Mouse (Mus musculus) right cerebral cortex, postnatal 14 days (tissue): ENCODE measurements around the gene Mtmr4.
A peak's percentile ranks its signal among the peaks of the same experiment; 100 is the strongest.

ENCODE experiments used
- DNase-seq: peaks from one replicate; pipeline ENCODE4 v3.0.0; 2022

The Mtmr4 gene

DNA sequence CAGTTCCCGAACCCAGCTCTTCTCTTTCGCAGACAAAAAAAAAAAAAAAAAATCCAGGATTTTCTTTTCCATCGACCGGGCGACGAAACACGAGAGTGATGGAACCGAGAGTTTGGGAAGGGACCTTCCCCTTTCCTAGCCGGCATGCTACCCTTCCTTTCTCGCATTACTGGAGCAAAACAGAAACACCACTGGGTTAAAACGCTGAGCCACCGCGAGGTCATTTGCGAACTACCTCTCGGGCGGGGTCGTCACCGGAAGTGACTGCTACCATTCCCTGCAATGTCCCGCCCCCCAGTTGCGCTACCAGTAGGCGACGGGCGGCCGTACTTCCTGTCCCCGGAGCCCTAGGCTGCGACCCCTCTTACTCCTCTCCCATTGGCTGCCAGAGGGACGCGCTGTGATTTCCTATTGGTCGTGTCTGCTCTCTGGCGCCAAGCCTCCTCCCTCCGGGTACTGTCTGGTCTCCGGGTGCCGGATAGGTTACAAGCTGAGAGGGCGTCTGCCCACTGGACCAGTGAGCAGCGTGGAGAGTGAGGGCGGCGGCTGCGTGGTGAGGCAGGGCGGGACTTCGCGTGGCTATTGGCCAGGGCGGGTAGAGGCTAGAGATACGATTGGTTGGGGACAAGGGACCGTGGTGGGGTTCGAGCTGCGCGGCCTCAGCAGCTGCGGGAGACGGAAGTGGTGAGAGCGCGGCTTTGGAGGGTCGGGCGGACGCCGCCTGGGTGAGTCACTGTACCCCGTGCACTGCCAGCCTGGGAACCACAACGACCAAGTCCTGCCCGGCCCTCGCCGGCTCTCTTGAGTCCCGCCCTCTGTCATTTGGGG is at the start of gene Mtmr4:
TSS of gene Mtmr4 (plus strand) at position 637 of the 828 bp plus-strand sequence.
- peak; percentile 98 for DNase-seq

DNA sequence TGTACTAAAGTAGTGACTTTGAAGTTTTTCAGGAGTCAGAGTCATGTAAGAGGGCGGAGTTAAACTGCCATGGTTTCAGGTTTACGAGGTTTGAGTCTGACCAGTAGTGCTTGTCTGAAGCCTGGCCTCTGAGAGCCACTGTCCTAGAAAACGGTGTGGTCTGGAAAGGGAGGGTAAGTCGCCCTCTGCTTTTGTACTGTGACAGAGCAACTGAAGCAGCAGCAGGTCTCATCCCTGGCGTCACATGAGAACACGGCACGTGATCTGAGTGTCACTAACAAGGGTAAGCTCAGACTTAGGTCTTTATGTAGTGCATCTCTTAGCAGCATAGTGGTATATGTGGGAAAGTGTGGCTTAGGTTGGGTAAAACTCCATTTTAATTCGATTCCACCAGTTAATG is 49.7 kb upstream of the Mtmr4 start:
- DNase-seq = no peak

DNA sequence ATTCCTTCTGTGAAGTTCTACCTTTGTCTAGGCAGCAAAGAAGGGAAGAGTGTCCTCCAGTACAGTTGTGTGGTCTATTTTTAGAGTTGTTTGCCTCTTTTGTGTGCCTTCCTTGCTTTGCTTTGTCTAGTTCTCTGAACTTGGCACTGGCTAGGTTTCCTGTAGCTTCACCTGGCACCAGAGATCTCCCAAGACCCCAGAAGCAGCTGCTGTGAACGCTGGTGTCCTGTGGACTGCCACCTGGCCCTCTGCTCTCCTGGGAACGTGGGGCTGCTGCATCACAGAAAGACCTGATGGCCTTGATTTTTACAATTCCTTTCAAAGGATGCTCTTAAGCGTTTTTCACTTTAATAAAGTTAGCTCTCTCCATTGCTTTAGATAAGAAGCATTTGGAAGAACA is 49.1 kb upstream of the Mtmr4 start:
- no peak for DNase-seq

DNA sequence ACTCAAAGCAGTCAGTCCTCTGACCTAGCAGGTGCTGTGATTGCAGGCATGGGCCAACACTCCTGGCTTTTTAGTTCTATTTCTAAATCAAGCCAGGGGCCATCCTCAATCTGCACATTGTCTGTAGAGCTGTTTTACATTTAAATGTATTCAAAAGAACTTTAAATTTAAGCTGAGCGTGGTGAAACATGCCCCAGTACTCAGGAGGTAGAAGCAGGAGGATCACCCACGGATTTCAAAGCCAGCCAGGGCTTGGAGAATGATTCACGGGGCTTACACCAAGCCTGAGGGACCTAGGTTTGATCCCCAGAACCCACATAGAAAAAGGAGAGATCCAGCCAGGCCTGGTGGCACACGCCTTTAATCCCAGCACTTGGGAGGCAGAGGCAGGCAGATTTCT is 38.6 kb upstream of the Mtmr4 start:
- no peak for DNase-seq

DNA sequence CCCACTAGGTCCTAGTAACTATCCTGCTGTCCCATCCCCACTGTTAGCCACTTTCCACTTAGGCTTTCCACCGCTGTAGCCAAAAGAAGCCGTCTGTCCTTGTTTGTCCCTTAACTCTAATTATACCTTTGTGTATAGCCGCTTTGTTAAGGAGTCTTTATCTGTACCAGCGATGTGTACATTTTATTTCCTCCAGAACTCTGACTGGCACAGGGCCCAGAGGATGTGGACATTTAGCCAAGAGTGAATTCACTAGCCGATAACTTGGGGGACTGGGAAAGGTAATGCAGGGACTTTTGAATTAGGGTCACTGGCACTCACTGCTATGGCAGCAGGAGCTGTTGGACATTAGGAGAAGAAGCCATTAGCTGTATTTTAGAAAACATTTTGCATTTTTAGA is 37.6 kb upstream of the Mtmr4 start:
- DNase-seq = no peak

DNA sequence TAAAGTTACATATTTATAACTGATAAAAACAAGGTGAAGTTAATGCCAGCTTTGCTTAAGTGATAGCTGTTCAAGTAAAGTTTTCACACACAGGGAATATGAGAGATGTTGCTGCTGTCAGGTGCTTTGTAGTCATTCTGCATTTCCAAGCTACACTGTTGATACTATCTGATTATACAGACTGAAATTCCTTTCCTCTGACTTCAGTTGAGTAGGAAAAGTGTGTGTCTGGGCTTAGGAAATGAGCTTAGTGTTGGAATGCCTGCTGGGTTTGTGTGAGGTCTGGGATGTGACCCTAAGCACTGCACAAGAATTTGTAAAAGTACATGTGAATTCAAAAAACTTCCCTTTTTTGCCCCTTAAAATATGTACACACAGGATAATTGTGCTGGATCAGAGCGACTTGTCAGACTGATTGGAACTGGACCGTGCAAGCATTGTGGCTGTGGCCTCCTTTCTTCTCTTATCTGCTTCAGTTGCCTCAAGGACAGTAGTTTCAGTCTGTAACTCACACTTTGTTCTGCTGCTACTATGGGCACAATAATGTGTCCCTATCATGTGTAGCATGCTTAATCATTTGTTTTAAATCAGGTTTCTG is 36.8 kb upstream of the Mtmr4 start:
- DNase-seq = no peak

- DNase-seq = no peak
Measured at GRCm38 (mm10) chr11:87561208-87561607, 30.8 kb upstream of the Mtmr4 start.

GRCm38 (mm10) chr11:87566501-87566900 is 25.5 kb upstream of the Mtmr4 start, which contains the start of gene Gm11492:
TSS of gene Gm11492 (plus strand) at chr11:87566653.
- DNase-seq = no peak

- DNase-seq = no peak
Measured at GRCm38 (mm10) chr11:87568255-87568953, 23.6 kb upstream of the Mtmr4 start, which contains the start of gene Sept4. TSS of gene Sept4 (plus strand) at chr11:87568903.

GRCm38 (mm10) chr11:87570743-87571142 is 21.2 kb upstream of the Mtmr4 start:
- no peak for DNase-seq

DNA sequence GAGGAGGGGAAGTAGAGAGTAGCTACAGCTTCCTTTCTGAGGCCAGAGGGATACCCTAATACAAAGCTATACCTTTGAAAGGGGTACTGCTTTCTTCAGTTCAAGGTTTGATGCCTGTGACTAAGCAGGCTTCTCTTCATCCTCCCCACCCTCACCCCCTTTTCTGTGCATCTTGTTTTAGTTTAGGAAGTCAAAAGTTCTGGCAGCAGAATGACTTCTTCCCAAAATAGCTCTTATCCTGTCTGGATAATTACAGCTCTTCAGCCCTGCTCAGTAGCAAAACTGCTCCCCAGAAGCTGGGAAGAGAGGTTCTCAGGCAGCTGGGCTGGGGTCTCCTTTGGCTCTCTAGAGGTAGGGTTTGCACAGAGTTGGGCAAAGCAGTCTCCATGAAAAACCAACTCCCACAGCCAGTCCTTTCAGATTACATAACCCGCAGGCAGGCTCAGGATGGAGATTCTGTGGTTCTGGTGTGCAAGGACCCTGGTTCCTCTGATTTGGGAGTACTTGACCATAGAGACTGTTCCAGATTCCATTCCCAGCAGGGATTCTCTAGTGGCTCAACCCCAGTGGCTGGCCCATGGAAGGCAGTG is 20.5 kb upstream of the Mtmr4 start:
- DNase-seq = no peak

- no peak for DNase-seq
Measured at GRCm38 (mm10) chr11:87573751-87574150, 18.2 kb upstream of the Mtmr4 start.

DNA sequence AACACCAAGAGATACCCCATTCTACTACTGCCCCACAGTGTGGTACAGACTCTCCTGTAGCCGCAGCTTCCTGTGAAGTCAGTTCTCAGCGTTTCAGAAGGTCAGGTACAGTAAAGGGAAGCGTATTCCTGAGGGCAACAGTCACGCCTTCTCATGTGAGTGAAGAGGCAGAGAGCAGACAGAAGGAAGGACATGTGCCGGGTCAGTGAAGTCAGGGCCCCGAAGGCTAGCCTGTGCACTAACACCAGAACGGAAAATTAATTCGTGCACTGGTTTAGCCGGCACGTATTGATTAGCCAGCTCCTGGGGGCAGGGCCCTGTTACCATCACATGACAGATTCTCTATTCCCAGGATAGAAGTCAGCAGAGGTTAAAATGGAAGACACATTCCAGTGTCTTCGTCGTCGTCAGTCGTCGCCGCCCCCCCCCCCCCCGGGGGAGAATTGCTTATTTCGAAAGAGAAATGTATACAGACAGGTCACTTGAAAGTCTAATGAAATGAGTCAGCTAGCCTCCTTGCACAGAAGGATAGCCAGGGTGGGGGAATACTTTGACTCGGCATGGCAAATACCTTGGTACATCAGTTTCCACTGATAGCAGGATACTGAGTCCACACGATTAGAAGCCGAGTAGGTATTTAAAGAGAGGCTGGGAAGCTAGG is 17.3 kb upstream of the Mtmr4 start:
- no peak for DNase-seq

GRCm38 (mm10) chr11:87577601-87578248 is 14.2 kb upstream of the Mtmr4 start:
- DNase-seq = no peak

DNA sequence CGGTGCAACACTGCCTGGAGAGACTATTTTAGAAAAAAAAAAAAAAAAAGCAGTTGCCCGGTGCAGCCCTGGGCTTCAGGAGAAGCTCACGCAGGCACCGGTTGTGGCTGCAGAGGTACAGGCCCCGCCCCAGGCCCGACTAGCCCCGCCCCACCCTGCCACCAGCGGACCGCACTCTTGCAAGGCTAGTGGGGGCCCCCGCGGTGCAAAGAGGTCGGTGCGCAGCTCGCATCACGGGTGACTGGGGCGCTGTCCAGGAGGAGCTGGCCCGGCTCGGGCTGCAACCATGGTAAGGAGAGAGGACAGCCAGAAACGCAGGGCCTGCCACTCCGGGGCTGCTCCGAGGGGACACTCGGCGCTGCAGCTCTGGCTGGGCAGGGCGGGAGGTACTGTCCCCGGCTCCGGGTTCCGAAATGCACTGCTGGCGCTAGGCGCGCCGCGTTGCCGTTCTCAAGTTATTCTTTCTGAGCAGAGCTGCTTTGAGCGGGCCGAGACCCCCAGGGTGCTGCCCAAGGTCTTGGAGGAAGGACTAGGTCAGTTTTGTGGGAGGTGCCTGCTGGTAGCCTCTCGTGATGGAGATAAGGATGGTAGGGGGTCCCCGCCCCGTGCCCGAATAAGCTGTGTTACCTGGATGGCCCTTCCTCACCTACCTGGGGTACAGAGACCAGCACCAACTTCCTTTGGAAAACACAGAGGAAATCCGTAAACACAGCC is 13.6 kb upstream of the Mtmr4 start:
- DNase-seq = peak; percentile 63

DNA sequence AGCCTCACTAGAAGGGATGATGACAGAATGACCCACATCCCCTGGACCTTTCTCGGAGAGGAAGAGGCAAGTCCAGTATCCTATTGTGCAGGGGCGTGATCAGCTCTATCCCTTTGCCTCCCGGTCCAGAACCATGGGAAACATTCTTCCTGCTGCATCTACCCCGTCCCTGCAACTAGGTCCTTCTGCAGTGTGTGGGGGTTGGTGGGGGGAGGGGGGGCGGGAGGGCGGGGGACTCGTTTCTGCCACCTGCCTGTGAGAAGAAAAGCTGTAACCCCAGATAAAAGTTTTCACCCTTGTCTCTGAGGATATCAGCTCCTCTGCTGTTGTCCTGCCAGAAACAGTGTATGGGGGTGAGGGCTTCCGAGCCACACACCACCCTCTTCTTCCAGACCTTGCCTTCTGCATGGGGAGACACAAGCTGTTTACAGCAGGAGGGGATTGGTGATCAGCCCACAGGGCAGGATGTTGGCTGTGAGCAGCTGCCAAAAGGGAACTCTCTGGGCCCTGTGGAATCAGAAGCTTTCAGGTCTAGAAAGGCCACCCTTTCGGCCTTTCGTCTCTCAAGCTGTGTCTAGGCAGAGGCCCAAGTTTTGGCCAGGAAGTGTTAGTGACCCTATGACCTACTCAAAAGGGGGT is 12.9 kb upstream of the Mtmr4 start:
- DNase-seq = no peak

GRCm38 (mm10) chr11:87579713-87580112 is 12.2 kb upstream of the Mtmr4 start:
- DNase-seq = no peak

- no peak for DNase-seq
Measured at GRCm38 (mm10) chr11:87580543-87581085, 11.3 kb upstream of the Mtmr4 start.

DNA sequence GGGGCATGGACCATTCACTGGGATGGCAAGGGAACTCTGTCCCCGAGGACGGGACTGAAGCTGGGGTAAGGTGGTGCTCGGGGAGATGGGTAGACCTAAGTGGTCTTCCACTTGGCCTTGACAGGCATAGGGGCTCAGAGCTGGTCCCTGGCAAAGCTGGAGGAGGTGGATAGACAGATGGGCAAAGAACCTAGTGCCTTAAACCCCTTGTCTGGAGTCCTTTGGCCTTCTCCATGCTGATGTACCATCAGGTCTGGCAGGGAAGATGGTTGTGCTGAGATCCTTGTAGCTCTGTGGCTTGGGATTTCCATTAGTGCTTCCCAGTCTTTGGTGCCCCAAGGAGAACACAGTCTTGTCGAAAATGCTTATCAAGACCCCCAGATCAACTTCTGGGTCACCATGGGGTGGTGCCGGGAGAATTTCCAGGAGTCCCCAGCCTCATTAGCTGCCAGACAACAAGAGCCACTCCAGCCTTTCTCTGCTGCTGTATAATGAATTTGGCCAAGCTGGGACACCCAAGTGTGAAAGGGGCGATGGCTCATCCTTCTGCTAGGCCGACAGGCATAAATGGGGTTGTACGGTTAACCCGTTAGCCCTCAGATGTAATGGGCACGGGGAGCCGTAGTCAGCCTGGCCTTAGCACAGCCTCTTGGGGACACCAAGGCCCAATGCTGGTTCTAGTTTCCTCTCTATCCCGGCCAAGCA is 10.6 kb upstream of the Mtmr4 start:
- no peak for DNase-seq
